Mouse (Mus musculus): ENCODE results near the gene Rtn4.

GRCm38 (mm10) chr11:29645411-29646066, 47.2 kb upstream of the Rtn4 start:
- no peak for TF ChIP-seq CTCF (IDR thresholded peaks at IDR 0.05; ENCODE audit: insufficient read depth, low read depth, low read length)
- TF ChIP-seq POLR2A (IDR thresholded peaks at IDR 0.05; ENCODE audit: insufficient read depth, low read depth, low read length) = no peak
